Mouse (Mus musculus) erythroblast, embryonic 14.5 days (primary cell): ENCODE measurements around the gene Fhl3. TPM values are rescaled to one million over a fixed set of nuclear protein-coding genes. Genes with fewer than 3 reads are reported as not detected.

Experiments used
- H3K27me3 ChIP-seq: 2 replicates; pipeline ENCODE4 v1.6.1; 2012; ENCODE audit warnings: inconsistent platforms; ENCODE audit not compliant: control insufficient read depth
- H3K36me3 ChIP-seq: 2 replicates; pipeline ENCODE4 v1.6.1; 2012; ENCODE audit warnings: mild to moderate bottlenecking, inconsistent platforms; ENCODE audit not compliant: control insufficient read depth
- H3K4me1 ChIP-seq: 2 replicates; pipeline ENCODE4 v1.6.1; 2012; ENCODE audit warnings: inconsistent platforms; ENCODE audit not compliant: control insufficient read depth
- H3K4me3 ChIP-seq: replicated peaks from 2 replicates; pipeline ENCODE3; 2012; ENCODE audit warnings: moderate library complexity, mild to moderate bottlenecking, inconsistent platforms
- H3K9me3 ChIP-seq: 2 replicates; pipeline ENCODE4 v1.6.1; 2012; ENCODE audit warnings: low read length, inconsistent platforms, mixed read lengths; ENCODE audit not compliant: control insufficient read depth
- GATA1 ChIP-seq: IDR thresholded peaks from 2 replicates; pipeline ENCODE4 v1.6.1; 2012; ENCODE audit warnings: low read length, inconsistent platforms, mixed read lengths
- TAL1 ChIP-seq: IDR thresholded peaks from 3 replicates; pipeline ENCODE4 v1.6.1; 2012; ENCODE audit warnings: low read length, inconsistent platforms, mixed read lengths
- polyA plus RNA-seq: library from polyadenylated mRNA; stranded (reverse); fragments of >175 nt; gene quantifications from 2 replicates; pipeline ENCODE4 v1.2.3, GENCODE M21; 2012

Gene Fhl3
- polyA plus RNA-seq, 1 experiment: 0.05 TPM

DNA sequence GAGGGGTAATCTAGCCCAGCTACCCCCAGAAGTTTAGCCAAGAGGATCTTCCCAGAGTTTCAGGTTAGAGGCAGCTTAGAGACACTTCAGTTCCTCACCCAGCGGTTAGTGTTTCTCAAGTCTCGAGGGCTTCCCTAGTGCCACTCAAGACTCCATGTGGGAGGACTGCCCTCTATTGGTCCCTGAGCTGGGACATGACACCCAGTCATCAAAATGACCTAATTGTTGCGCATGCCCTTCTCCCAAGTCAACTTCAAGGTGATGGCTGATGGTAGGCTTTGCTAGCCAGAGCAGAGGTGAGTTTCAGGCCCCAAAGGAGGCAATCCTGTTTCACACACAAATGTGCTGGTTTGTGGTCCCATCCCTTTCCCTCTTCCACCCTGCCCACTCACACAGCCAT is 37.5 kb upstream of the Fhl3 start:
- Histone ChIP-seq H3K9me3 (peaks cover 11% of the 10 kb centered on the region), H3K4me3 (no peak overlapping the region), H3K27me3 (peaks cover 91% of the 10 kb centered on the region), H3K36me3 (no peaks in the 10 kb centered on the region), H3K4me1 (peaks cover 5% of the 10 kb centered on the region)
- TF ChIP-seq TAL1 (no peak), GATA1 (no peak)

DNA sequence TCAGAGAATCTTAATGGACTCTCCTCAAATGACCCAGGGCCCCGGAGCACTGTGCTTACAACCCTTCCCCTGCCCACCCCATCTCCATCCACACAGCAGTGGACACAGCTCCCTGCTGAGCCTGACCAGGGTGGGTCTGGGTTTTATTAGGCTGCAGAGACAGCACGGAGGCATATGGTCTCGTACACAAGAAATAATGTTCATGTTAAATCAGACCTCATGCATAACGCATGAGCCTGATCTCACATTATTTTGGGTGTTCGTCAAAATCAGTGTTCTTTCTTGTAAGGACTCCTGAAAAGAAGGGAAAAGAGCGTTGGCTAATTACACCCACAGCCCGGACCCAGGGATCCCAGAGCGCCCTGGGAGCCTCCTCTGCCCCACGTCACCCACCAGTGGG is 36.3 kb upstream of the Fhl3 start:
- H3K27me3 ChIP-seq: peaks cover 90% of the 10 kb centered on the region
- no peak overlapping the region for H3K4me3 ChIP-seq
- no peaks in the 10 kb centered on the region for H3K4me1 ChIP-seq
- H3K36me3 ChIP-seq: no peaks in the 10 kb centered on the region
- TF ChIP-seq TAL1 (no peak), GATA1 (no peak)
- peaks cover 4% of the 10 kb centered on the region; the same call in 1 of the 2 replicates for H3K9me3 ChIP-seq

DNA sequence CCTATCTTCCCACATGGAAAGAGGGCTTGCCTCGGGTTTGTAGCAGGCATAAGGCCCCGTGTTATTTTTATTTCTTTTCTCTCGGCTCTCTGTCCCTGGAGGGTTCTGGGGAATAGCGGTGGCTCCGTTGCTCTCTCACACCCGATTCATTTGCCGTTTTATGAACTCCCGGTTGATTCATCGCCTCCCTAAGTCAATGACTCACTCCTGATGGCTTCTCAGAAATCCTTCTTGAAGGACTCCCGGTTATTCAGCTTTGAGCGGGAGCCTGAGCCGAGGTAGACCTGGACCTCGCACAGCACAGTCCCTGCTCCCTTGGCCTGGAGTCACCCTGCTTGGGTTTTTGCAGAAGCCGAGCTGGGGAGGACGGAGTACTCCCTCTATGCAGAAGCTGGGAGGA is 35.9 kb upstream of the Fhl3 start:
- no peak overlapping the region for H3K4me3 ChIP-seq
- H3K9me3 ChIP-seq: peaks cover 2% of the 10 kb centered on the region; the same call in 1 of the 2 replicates
- TF ChIP-seq GATA1 (no peak), TAL1 (no peak)
- H3K4me1 ChIP-seq: no peaks in the 10 kb centered on the region
- H3K27me3 ChIP-seq: peaks cover 88% of the 10 kb centered on the region
- no peaks in the 10 kb centered on the region for H3K36me3 ChIP-seq

DNA sequence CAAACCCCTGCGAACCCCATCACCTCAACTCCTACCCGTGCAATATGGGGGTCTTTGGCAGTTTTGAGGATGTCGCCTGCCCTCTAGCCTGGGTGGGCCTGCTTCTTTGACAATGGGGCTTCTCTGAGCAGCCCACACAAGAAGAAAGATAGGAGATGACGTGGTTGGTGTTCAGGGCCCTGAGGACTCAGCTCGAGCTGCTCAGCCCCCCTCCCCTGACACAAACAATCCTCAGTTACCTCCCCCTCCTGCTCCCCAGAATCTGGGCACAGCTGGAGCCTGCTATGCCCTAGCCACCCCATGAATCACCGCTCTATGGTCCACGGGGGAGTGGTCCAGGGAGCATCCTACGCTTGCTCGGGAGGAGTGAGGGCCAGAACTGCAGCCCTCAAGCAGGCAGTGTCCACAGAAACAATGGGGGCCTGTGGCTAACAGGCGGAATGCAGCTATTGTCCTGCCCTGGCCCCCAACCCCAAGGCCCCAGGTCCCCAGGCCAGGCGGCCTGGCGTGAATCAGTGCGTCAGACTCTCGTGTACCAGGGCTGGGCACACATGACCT is 32.9 kb upstream of the Fhl3 start:
- H3K9me3 ChIP-seq: no peaks in the 10 kb centered on the region
- no peaks in the 10 kb centered on the region for H3K4me1 ChIP-seq
- peaks cover 86% of the 10 kb centered on the region for H3K27me3 ChIP-seq
- TF ChIP-seq TAL1 (no peak), GATA1 (no peak)
- no peak overlapping the region for H3K4me3 ChIP-seq
- no peaks in the 10 kb centered on the region for H3K36me3 ChIP-seq

DNA sequence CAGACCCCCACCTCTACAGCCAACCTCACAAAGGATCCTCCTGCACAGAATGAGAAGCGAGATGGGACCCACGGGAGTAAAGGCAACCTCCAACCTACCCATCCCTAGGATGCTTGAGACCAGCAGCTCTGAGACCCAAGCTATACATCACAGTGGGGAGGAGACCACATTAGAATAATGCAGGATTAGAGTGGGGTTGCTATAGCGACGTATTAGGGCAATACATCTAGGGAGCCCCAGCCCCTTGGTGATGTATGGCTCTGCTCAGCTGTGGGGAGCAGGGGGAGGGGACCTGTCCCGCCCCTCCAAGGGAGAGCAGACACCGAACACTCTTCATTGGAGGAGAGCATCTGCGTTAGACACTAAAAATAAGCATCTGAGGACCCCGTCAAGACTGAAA is 32.4 kb upstream of the Fhl3 start:
- no peaks in the 10 kb centered on the region for H3K4me1 ChIP-seq
- no peak for TF ChIP-seq TAL1
- TF ChIP-seq GATA1: no peak
- no peak overlapping the region for H3K4me3 ChIP-seq
- H3K27me3 ChIP-seq: peaks cover 86% of the 10 kb centered on the region
- H3K9me3 ChIP-seq: no peaks in the 10 kb centered on the region
- H3K36me3 ChIP-seq: no peaks in the 10 kb centered on the region

DNA sequence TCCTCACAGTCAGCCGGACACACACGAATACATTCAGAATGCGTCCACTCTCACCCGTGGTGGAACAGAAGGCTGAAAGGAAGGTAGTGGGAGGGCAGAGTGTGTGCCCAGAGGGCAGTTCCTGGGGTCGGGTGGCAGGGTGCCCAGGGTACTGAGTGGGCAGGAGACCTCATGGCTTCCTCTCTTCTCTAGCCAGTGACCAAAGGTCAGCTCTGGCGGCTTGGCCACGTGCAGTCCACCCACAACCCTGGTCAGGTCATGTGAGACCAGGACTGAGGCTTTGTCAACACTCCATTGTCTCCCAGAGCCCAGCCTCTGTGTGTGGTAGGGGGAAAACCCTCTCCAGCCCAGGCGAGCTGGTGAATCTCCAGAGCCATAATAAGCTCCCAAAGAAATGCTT is 30.3 kb upstream of the Fhl3 start:
- no peak for TF ChIP-seq GATA1
- TF ChIP-seq TAL1: no peak
- H3K4me1 ChIP-seq: no peaks in the 10 kb centered on the region; the same call in 1 of the 2 replicates
- no peak overlapping the region for H3K4me3 ChIP-seq
- no peaks in the 10 kb centered on the region for H3K9me3 ChIP-seq
- peaks cover 80% of the 10 kb centered on the region for H3K27me3 ChIP-seq
- H3K36me3 ChIP-seq: no peaks in the 10 kb centered on the region

DNA sequence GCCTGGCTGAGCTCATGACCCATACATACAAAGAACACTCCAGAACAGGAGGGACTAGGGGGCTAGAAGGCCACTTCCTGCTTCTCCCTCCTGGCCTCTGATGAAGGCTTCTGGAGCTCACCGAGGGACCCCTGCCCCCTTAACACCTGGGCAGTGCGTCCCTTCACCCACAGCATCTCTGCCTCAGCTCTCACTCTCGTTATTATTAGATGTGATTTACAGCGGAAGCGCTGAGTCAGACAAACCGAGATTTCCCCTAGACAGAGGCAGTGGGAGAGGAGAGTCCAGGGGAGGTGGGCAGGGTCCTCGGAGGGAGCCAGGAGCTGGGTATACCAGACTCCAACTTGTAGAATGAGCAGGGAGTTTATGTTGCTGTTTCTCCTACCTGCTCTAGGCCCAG is 28.9 kb upstream of the Fhl3 start:
- TF ChIP-seq TAL1 (no peak), GATA1 (no peak)

DNA sequence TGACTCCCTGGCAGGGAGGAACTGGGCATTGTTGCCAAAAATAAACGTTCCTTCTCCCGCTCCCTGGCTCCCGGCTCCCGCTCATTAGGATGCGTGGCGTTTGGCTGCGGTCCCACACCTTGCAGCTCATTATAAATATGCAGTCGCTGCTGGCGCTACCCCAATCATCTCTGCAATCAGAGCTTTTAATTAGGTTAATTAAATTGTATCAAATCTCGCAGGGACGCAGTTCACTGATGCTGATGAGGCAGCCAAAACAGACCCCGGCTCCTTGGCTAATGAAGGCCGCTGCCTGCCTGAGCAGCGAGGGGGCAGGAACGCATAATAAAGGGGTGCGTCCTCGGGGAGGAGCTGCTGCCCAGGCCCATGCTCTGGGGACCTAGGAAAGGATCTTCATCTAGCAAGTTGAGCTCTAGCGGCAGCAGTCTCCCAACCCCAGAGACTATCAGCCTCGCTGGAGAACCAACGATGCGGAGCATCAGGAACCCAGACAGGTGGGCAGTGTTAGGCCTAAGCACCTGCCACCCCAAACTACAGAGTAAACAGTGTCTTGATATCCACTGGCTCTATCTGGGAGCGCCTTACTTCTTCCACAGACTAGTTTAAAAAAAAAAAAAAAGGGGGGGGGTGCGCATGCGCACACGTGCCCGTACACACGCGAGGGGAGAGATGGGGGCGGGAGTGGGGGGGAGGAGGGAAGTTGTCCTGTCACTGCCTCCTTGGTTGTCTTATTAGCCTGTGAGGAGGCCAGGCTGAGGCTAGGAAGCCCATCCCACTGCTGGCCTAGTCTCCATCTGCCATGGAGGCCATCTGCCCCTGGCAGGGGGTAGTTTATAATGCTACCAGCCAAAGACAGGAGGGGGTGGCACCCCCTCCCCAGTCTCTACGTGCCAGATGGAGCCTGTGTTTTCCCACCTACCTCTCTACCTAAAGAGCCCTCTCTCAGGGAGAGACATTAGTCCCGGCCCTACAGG is 27.9 kb upstream of the Fhl3 start:
- TF ChIP-seq TAL1 (no peak), GATA1 (no peak)
- H3K4me3 ChIP-seq: no peak overlapping the region
- peaks cover 64% of the 10 kb centered on the region for H3K27me3 ChIP-seq

More for the DNA sequence above, 28.9 kb upstream of the Fhl3 start:
- peaks cover 74% of the 10 kb centered on the region for H3K27me3 ChIP-seq
- peaks cover 5% of the 10 kb centered on the region for H3K36me3 ChIP-seq
- H3K4me1 ChIP-seq: no peaks in the 10 kb centered on the region; the same call in 1 of the 2 replicates
- no peak overlapping the region for H3K4me3 ChIP-seq
- no peaks in the 10 kb centered on the region for H3K9me3 ChIP-seq

DNA sequence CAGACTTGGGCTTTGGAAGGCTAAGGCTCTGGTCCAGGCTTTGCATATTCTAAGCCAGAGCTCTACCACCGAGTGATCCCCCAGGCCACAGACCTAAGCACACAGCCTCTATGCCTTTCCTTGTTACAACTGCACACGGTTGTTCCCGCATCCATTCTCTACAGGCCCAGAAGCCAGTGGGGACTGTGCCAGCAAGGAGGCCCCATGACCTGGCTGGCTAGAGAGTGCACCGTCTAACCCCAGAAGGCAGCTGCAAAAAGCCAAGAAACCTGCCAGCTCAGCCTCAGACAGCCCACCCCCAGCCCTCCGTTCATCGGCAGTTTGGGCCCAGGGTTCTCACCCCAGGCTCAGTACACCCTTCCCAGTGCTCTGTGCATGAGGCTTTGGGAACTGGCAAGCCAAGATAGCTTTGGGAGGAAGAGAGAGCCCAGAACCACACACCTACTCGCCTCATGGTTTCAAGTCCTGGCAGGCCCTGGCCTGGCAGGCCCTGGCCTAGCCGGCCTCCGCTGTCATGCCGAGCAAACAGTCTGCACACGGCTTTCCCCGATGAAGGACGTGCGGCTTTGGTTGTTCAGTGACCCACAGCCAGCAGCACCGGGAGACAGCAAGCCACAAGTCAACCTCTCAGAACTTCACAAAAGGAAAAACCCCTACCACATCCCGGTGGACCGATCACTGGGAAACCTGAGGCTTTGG is 26.0 kb upstream of the Fhl3 start:
- Histone ChIP-seq H3K4me3 (no peak overlapping the region), H3K4me1 (no peaks in the 10 kb centered on the region; the same call in 1 of the 2 replicates), H3K36me3 (peaks cover 27% of the 10 kb centered on the region), H3K9me3 (no peaks in the 10 kb centered on the region), H3K27me3 (peaks cover 47% of the 10 kb centered on the region)
- TF ChIP-seq GATA1 (no peak), TAL1 (no peak)

More for the DNA sequence above, 27.9 kb upstream of the Fhl3 start:
- Histone ChIP-seq H3K36me3 (peaks cover 14% of the 10 kb centered on the region), H3K4me1 (no peaks in the 10 kb centered on the region; the same call in 1 of the 2 replicates), H3K9me3 (no peaks in the 10 kb centered on the region)
